Mouse (Mus musculus): ENCODE results near the gene Mc3r.

- TF ChIP-seq POLR2A (IDR thresholded peaks at IDR 0.05; ENCODE audit: low read depth, low read length) (no peak), CTCF (IDR thresholded peaks at IDR 0.05; ENCODE audit: extremely low read depth, insufficient read length, insufficient replicate concordance, low read depth, low read length) (no peak)
Measured at GRCm38 (mm10) chr2:172290474-172290873, 42.2 kb downstream of the Mc3r start.

All from small intestine, adult 2 months (tissue).